Mouse (Mus musculus): Measurements from ENCODE around the gene Bin2.

Bin2 gene

DNA sequence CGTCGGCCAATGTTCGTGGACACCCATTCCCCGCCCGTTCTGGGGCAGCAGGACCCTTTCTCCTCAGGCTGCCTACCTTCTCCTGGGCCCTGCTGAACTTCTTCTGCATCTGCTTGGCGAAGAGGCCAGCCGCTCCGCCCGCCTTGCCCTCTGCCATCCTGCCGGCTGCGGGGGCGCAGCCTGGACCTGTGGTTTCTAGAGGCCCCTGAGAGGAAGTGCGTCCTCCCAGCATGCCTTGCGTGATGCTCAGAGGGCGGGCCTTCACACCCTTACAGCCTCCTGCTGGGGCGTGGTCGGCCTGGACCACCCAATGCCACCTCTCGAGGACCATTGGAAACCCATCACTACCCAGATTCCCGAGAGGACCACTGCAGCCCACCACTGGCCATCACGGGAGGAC is at the start of gene Bin2:
TSS of gene Bin2 (minus strand) at position 217 of the 400 bp plus-strand sequence.
- DNase-seq = no peak

- DNase-seq = no peak
Measured at GRCm38 (mm10) chr15:100718572-100718971, 49.2 kb upstream of the Bin2 start.

DNA sequence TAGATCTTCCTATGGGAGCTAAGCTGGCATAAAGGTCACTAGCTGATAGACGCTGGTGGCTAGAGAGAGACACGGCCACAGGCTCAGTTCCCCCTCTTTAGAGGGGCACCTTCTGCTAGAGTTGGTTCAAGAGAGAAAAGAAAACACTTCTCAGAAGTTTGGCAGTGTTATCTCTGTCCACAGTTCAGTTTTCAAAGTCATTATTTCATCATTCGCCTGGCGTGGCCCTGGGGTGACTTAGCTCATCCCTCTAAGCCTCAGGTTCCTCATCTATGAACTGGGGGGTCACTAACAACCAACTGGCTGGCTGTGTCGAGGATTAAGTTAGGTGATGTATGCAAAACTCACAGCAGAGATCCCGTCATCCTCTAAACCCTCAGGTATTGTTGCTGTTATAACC is 48.6 kb upstream of the Bin2 start:
- DNase-seq = no peak

DNA sequence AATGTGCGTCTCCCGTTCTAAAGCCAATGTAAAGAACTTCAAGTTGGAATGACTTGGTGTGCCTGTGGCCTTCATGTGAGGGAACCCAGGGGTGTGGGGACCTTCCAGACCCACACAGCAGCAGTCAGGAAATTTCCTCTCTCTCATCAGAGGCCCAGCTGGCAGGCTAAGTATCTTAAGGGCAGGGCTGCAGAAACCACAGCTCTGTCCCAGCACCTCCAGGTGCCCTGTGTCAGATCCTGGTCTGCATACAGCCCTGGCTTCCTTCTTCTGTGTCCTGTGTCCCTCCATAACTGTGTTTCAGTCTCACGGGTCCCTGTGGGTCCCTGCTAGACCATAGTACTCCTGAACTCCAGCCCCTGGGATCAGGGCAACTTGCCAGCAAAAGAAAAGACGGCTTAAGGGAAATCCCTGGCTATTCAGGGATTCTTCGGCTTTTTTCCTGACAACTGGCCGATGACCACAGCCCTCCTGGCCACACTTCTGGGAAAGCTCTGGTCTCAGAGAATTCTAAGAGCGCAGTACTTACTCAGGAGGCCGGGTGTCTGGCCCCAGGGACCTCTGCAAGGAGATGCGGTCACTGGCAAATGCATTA is 46.1 kb upstream of the Bin2 start:
- no peak for DNase-seq

DNA sequence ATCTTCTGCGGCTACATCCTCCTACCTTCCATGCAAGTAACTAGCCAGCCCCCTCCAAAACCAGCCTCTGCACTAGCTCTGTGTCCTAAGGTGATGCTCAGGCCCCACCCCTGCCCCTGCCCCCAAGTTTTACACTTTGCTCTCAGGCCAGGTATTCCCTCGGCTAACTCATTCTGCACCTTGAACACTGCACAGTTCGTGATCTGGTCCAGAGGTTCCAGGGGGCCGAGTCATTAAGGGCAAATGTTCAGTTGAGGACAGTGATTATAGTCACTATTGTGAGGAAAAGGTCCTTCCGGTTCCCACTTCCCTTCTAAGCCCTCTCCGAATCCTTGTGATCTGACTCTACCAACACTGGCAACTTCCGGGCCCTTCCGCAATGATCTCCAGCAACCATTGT is 45.1 kb upstream of the Bin2 start:
- DNase-seq = no peak

GRCm38 (mm10) chr15:100710838-100711237 is 41.5 kb upstream of the Bin2 start:
- DNase-seq = peak; percentile 46

DNA sequence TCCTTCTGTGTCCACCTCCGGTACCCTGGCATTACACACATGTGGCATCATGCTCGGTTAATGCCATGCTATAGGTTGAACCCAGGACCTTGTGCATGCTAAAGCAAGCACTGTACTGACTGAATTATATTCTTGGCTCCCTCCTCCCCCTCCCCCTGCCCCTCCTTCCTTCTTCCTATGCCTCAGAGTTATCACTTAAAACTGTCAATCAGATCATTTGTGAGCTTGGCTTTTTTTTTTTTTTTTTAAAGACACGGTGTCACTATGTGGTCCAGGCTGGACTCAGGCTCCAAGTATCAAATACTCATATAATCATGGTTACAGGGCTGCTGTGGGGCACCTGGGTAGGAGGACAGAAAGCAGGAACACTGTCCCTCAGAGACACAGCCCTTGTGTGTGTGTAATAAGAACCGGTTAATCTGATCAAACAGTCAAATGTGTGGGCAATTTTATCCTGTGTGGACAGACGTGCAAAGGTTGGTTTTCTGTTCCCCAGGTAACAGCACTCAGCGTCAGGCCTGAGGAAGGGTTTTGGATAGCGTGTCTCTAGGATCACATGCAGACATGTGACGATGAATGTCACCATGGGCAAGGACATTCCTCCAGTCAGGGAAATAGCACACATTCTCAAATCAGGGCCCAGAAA is 39.2 kb upstream of the Bin2 start:
- DNase-seq = no peak

DNA sequence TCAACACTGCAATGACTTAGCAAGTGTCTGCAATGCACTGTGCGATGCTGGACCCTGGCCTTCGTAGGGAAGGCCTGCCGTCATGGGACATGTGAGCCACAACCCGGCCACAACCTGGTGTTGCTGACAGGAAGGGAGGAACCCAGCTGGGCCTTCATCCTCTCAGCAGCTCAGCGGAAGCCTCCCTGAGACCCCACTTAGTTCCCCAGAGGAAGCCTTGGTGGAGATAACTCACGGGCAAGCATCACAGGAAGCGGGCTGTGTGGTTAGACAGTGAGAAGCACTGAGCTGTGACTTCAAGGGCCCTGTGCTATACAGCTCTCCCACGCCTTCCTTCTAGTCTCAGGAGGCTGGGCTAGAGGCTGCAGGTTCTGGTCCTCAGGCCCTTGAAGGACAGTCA is 36.9 kb upstream of the Bin2 start:
- no peak for DNase-seq

DNA sequence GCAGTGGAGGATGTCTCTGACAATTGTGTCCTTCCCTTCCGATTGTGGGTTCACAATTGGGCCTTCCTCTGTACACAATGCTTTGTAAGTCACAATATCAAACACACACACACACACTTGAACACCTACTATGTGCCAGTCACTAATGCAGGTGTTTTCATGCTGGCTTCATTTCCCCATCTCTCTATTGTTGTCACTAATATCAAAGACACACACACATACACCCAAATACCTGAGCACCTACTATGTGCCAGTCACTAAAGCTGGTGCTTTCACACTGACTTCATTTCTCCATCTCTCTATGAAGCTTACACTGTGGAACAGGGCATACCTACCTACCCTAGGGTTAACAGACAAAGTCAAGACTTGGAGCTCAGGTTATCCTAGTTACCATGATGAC is 36.0 kb upstream of the Bin2 start:
- no peak for DNase-seq

DNA sequence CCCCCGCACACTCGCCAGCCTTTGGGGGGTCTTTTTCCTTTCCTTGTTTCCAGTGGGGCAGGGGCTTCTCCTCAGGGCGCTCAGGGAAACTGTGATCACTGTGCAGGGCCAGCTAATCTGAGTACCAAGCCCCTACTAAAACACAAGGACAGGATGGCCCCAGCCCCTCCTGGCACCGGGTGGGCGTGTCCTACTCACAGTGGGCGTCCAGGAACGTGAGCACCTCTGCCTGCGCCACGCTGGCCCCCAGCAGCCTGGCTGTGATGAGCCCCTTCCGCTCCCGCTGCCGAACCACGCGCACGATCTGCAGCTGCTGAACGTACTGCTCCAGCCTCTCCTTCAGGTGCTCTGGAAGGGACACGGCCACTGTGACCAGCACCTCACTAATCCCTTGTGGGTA is 34.6 kb upstream of the Bin2 start:
- DNase-seq = no peak

DNA sequence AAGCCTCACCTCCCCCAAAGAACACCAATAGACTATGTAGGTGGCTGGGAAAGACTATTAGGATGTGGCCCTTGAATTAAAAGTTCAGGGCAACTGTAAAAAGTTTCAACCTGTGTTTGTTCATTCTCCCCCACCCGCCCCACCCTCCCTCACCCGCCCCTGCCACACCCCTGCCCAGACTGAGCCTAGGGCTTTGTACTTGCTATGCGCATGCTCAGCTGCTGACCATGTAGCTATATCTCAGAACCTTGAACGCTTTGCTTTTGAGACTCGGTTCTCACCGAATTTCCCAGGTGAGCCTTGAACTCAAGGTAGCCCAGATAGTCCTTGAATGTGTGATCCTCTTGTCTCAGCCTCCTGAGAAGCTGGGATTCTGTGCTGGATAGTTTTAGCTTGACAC is 32.5 kb upstream of the Bin2 start:
- no peak for DNase-seq

DNA sequence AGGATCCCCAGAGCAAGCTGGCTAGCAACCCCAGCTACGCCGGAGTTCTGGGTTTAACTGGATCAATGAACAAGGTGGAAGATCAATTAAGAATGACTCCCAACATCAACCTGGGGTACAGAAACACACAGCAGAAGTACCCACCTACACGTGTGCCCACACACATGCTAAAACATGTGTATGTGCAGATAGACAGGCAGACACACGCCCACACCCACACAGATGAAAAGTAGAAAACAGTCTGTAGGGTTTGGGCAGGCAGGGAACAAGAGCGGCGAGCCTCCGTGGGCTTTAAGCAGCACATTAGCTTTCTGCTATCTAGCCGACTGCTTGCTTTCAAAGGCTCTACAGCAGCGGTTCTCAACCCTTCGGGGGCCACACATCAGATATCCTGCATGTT is 31.8 kb upstream of the Bin2 start:
- DNase-seq = no peak

DNA sequence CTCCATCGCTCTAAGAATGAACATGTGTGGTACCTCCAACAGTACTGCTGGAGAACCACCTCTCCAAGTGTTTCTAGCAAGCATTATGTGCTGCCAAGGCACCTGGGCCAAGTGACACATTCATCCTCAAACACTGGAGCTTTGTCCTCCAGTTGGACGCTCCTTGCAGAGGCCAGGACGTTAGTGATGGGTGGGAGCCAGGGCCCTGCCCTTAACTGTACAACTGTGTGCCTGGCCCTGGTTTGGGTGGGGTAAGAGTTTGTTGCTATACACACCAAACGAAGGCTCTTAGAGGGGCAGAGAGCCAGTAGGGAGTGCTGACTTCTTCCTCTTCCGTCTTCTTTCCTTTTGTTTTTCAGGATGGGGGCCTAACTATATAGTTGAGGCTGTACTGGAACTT is 31.1 kb upstream of the Bin2 start:
- no peak for DNase-seq

DNA sequence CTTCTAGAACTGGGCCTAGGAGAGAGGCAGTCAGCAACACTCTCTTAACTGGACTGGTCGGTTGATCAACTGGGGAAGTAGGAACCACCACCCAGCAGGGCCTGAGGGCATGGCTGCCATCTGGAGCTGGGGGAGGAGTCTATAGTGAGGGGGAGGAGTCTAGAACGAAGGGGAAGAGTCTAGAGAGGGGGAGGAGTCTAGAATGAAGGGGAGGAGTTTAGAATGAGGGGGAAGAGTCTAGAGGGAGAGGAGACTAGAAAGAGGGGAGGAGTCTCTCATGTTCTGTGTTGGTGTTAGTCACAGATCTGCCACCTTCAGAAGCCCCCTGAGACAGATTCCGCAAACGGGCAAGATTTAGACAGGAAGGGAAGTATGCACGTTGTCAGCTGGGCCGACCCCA is 30.0 kb upstream of the Bin2 start:
- DNase-seq = no peak

DNA sequence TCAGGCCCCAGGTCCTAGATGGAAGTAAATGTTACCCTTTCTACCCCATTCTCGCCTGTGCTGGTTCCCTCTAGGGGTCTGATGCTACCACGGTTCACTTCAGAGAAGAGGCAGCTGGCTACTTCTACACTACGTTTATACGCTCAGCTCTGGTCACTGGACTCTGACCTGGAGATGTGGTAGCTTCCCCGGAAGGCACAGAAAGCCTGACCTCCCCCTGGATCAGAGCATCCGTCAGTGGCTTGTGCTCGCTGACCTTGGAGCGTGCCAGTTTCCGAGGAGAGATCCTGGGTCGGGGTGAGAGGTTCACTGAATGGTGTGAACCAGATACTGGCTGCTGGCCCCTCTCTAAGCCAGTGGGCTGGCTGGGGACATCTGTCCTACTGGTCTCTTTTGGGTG is 28.7 kb upstream of the Bin2 start:
- no peak for DNase-seq

GRCm38 (mm10) chr15:100694406-100694805 is 25.1 kb upstream of the Bin2 start:
- no peak for DNase-seq

- no peak for DNase-seq
Measured at GRCm38 (mm10) chr15:100691990-100692389, 22.6 kb upstream of the Bin2 start.

DNA sequence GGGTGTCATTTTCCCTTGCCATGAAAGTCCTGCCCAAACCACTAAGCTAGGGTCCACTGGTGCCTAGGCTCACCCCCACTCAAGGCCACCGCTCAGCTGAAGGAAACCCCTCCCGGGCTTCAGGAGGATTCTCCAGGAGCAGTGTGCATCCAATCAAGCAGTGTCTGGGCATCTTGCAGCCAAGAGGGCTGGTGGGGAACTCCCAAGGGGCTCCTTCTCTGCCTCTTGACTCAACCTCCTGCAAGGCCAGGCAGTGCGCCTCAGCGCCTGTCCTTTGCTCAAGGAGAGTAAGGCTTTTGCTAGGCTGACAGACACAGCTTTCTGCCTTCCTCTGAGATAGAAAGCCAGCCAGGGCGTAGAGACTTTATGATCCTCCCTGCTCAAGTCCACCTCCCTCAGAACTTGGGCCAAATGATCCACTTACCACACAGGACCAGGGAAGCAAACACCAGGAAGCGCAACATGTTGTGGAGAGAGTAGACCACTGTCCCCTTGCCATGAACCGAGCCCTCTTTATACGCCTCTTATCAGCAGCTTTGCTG is 18.1 kb upstream of the Bin2 start, which contains the start of gene Cela1:
TSS of gene Cela1 (minus strand) at position 492 of the 542 bp plus-strand sequence.
- DNase-seq = no peak

DNA sequence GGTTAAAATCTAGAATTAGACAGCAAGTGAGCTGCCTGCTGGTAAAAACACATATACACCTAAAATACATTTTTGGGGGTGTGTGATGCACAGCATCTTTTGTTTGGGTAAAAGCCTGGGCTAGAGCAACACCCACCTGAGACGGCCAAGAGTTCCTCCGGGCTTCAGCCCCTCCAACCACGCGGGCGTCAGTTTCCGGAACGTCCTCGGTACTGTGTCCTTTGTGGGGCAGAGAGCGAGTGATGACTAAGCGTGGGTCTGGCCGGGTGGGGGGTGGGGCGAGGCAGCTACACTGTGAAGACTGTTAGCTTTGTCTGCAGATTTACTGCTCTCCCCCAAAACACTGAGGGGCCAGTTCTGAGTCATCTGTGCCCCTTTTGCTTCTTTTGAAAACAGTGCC is 17.6 kb upstream of the Bin2 start:
- no peak for DNase-seq

DNA sequence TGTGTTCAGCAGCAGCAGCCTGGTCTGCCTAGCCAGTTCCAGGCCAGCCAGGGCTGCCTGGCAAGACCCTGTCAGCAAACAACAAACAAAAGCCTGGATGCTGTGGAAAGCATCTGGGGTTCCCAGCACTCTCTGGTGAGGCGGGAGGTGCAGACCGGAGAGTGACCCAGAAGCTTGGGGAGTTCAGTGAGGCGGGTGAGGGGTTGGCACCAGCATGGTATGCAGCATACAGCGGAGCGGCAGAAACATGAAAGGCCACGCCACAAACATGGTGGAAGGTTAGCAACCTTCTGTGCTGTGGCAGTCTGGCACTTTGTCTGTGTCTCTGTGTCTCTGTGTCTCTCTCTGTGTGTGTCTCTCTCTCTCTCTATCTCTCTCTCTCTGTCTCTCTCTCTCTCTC is 17.1 kb upstream of the Bin2 start:
- no peak for DNase-seq

- no peak for DNase-seq
Measured at GRCm38 (mm10) chr15:100685849-100686248, 16.5 kb upstream of the Bin2 start.

DNA sequence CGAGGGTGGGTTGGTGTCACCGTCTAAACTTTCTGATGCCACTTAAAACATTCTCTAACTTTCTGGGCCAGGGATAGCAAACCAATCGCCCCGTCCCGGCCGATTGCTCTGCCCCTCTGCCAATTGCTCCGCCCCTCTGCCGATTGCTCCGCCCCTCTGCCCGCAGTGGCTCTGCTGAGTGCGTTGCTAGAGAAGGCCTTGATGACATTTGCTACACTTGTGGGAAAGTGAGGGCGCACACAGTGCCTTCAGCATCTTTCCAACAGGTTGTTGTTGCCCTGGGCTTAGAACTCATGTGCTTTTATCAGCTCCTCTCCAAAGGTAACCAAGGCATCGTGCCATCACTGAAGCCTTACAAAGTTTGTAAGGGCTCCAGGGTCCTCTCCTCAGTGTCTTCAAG is 15.9 kb upstream of the Bin2 start:
- DNase-seq = no peak

- no peak for DNase-seq
Measured at GRCm38 (mm10) chr15:100684450-100684849, 15.1 kb upstream of the Bin2 start.

GRCm38 (mm10) chr15:100683041-100683440 is 13.7 kb upstream of the Bin2 start:
- DNase-seq = peak; percentile 86

GRCm38 (mm10) chr15:100681770-100682169 is 12.4 kb upstream of the Bin2 start:
- DNase-seq = peak; percentile 37

Data from kidney, adult 18-20 months (tissue).